Mouse (Mus musculus) right cerebral cortex, postnatal 36 days (tissue): ENCODE data around the gene Thbd.

ENCODE experiments used
- DNase-seq, 2 experiments: peaks; one replicate each; pipeline ENCODE4 v3.0.0; 2022; ENCODE audit warnings: low spot score in 2 of 2, mixed read lengths in 1 of 2

The Thbd gene

GRCm38 (mm10) chr2:148407870-148408760, at the start of gene Thbd:
Gene Thbd (minus strand): TSS chr2:148408188.
- DNase-seq, result peak in 1 of 2 experiments; percentile 7

DNA sequence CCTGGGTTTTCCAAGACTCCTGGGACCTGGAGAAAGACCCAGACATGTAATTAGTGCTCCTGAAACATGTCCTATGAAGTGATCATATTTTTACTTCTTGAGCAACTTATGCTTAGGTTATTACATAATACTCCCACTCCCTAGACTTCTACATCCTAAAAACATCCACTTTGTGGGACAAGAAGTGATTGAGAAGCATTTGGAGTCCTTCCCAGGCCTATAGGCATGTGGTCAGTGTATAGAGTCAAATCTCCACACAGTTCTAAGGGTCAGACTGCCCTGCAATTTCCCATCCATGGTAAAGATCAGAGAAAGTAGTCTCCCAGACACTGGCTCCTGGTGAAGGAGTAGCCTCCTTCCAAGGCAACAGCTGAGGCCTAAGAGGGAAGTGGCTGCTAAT, 47.4 kb upstream of the Thbd start:
- no peak for DNase-seq

GRCm38 (mm10) chr2:148454014-148454542, 46.1 kb upstream of the Thbd start:
- no peak for DNase-seq

DNA sequence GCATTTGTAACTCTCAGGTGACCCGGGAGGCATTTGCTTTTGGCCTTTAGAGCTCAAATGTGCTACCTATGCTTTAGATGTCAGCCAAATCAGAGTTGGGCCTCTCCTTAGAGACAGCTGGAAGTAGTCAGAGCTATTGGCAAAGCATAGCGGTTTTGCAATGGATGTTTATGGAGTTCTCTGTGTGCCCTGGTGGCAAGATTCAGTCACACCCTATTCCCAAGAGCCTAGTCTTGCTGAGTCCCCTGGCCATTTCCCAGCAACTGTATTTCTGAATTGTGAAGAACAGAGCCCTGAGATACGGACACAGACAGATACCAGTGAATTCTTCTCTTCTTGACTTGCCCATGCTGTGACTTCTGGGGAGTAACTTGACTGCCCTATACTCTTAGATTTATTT, 45.1 kb upstream of the Thbd start:
- DNase-seq, result no peak

DNA sequence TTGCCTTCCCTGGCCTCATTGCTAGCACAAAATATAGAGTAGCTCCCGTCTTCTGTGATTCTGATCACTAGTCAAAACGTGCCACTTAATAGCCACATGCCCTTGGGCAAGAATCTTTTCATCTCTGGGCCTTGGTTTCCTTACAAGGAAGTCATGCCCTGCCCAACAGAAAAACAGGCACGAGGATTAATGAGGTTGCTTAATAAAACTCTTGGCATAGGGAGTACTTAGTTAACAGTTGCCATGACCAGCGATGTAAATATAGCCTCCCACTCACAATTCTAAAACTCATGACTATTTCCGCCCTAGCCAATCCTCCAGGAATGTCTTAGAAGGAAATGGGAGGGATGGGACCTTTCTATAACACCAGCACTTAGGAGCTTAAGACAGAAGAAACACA, 43.5 kb upstream of the Thbd start:
- no peak for DNase-seq

DNA sequence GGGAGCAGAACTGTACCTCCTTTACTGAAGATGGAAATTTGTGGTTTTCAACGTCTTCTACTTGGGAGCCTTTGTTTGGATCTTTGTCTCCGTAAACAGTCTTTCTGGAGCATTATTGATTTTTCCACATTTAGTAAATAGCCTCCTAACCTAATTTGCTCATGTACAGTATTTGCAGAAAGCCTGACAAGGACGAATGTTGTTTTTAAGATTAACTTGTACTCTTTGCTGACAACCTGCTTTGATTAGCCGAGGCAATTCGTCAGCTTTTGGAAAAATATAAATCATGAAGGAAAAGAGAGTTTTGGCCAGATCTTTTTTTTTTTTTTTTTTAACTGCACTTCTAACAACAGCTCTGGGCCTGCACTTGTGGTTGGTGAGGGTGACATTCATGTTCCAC, 42.6 kb upstream of the Thbd start:
- no peak for DNase-seq

GRCm38 (mm10) chr2:148449659-148450058, 41.7 kb upstream of the Thbd start:
- DNase-seq, result no peak

DNA sequence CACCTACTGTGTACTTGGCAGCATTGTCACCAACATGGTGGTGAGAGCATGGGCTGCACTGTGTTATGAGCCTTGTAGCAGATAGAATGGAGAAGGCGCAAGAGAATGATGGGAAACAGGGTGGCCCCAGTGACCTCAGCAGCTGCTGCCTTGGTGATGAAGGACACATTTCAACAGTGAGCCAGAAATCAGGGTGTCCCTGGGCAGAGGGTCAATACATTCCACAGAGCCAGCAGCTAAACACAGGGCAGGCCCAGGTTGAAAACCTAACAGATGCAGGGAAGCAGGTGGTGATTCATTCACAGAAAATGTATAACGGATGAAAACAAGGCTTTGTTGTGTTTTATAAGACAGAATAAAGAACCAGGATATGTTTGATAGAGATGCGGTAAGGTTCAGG, 38.5 kb upstream of the Thbd start:
- DNase-seq, result no peak

- DNase-seq, result no peak
Measured at GRCm38 (mm10) chr2:148445616-148446015, 37.6 kb upstream of the Thbd start.

- DNase-seq, result no peak
Measured at GRCm38 (mm10) chr2:148444472-148444871, 36.5 kb upstream of the Thbd start.

GRCm38 (mm10) chr2:148443249-148443958, 35.4 kb upstream of the Thbd start, which contains the start of gene Cd93:
Gene Cd93 (minus strand): TSS chr2:148443563.
- DNase-seq, result no peak

- no peak for DNase-seq
Measured at GRCm38 (mm10) chr2:148442710-148443109, 34.7 kb upstream of the Thbd start.

GRCm38 (mm10) chr2:148442172-148442571, 34.2 kb upstream of the Thbd start:
- DNase-seq, result no peak

DNA sequence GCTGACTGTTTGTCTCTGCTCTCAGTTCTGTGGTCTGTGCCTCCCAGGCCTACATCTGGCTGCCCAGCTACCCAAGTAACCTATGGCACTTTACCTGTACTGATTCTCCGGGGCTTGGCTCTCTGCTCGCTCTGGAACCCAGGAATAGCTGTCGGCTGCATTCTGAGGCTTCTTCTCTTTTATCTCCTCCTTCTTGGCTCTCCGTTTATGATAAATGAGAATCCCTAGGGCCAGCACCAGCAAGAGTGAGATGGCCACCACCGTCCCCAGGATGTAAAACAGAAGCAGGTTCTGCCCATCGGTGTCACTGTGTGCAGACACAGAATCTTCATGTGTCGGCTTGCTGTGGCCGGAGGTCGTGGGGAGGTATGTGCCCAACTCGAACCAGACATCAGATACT, 33.4 kb upstream of the Thbd start:
- no peak for DNase-seq

DNA sequence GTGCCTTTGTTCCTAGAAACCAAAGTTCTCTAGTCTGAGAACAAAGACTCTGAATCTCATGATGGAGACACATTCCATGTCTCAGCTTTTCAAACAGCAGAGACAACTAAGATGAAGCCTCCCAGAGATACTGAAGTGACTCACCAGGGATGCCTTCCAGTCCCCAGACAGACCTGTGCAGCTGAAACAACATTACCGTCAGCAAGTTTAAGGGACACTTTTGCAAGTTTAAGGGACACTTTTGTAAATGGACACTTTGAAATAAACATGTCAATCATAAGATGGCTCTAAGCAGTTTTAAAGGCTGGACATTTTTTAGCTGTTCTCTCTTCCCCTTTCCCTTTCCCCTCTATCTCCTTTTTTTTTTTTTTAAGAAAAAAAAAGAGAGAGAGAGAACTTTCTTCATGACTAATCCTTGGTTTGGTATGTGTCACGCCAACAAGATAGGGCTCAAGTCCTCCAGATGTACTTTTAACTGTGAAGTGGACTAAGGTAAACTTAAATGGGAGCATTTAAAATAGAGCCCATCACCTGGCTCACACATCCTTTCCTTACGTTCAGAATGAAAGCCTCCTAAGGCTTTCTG, 31.8 kb upstream of the Thbd start:
- no peak for DNase-seq

- no peak for DNase-seq
Measured at GRCm38 (mm10) chr2:148436285-148436684, 28.3 kb upstream of the Thbd start.

DNA sequence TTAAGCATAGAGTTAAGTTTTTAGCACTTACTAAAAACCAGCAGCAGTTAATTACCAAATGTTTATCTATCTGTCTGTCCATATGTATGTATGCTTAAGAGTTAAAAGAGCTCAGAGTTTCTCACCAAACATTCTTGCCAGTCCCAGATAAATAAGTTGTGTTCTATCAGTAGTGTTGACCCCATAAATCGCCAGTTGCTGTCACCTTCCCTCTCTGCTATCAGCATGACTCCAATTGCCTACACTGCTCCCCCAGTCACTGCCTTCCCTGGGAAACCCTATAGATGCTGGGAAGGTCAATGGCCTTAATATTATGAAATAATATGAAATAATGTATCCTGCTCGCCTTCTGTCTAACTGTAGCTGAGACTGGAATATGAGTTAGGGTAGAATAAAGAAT, 24.4 kb upstream of the Thbd start:
- DNase-seq, result no peak

- no peak for DNase-seq
Measured at GRCm38 (mm10) chr2:148430941-148431340, 23.0 kb upstream of the Thbd start.

DNA sequence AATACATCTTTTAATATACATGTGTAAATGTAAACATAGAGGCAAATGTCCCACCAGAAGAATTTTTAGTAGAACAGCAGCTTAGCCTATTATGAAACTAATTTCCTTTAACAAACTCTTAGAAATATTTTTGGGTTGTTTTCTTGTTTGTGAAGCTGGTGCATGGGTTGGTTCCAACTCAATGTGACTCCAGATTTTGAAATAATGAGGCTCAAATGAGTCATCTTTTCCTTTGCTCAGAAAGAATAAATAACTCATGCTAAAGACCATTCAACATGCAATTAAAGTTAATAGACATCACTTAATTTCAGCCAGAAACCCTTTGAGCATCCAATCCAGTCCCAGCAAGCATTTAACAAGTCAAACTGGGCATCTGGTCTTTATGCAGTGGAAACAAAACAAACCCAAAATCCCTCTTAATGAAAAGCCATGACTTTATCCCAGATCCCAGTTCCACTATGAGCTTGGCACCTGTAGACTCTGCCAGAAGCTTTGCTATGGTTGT, 21.1 kb upstream of the Thbd start:
- no peak for DNase-seq

GRCm38 (mm10) chr2:148428523-148428922, 20.5 kb upstream of the Thbd start:
- DNase-seq, result no peak

DNA sequence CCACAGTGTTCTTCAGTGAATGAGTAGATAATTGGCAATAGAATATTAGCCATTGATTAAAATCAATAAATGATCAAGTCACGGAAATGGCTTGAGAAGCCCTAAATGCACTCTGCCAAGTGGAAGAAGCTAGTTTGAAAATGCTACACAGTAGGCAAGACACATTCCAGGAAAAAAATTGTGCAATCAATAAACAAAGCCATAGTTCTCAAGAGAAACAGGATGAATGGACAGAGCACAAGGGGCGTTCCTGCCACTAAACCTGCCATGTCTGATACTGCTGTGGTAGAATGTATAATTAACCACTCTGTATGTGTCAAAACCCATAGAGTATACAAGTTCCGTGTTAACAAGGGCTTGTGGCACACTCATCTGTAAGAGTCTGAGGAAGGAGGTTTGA, 19.6 kb upstream of the Thbd start:
- no peak for DNase-seq

DNA sequence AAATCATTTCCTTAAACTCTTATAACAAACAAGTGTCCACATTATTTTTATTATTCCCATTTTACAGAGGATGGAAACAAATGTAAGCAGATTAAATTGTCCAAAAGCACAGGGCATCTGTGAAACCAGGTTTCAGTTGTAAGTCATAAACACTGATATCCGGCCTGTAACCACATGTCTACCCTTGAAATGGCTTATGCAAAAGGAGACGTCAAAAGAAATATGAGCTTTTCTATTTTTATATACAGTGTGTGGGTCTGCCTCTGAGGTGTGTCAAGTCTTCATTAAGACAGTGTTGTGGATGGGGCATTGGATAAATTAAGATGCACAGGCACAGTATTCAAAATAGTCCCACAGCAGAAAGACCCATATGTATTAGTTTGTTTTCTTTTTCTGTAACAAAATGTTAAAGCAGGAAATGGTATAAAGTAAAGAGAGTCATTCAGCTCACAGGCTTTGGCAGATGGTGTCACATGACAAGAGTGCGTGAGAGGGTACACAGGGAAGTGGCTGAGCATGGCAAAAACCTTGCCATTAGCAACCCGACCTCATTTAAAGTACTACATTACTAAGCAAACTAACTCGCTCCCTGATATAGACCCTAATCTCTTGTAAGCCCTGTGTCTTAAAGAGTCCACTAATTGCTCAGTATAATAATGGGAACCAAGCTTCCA, 17.9 kb upstream of the Thbd start:
- DNase-seq, result no peak
